Mouse (Mus musculus) gonadal fat pad, adult 2 months (tissue): ENCODE results near the gene Atp5b. TPM values are rescaled to one million over a fixed set of nuclear protein-coding genes. Genes with fewer than 3 reads are reported as not detected.

ENCODE experiments used
- DNase-seq: peaks from one replicate; pipeline ENCODE4 v3.0.0-alpha.2; 2012; ENCODE audit warnings: low read depth
- polyA plus RNA-seq: library from polyadenylated mRNA; depleted of rRNA; stranded (reverse); fragments of >200 nt; gene quantifications from 2 replicates; pipeline ENCODE4 v1.2.3, GENCODE M21; 2012; rRNA removed

The Atp5b gene
- polyA plus RNA-seq, 1 experiment, result 2,996 TPM

DNA sequence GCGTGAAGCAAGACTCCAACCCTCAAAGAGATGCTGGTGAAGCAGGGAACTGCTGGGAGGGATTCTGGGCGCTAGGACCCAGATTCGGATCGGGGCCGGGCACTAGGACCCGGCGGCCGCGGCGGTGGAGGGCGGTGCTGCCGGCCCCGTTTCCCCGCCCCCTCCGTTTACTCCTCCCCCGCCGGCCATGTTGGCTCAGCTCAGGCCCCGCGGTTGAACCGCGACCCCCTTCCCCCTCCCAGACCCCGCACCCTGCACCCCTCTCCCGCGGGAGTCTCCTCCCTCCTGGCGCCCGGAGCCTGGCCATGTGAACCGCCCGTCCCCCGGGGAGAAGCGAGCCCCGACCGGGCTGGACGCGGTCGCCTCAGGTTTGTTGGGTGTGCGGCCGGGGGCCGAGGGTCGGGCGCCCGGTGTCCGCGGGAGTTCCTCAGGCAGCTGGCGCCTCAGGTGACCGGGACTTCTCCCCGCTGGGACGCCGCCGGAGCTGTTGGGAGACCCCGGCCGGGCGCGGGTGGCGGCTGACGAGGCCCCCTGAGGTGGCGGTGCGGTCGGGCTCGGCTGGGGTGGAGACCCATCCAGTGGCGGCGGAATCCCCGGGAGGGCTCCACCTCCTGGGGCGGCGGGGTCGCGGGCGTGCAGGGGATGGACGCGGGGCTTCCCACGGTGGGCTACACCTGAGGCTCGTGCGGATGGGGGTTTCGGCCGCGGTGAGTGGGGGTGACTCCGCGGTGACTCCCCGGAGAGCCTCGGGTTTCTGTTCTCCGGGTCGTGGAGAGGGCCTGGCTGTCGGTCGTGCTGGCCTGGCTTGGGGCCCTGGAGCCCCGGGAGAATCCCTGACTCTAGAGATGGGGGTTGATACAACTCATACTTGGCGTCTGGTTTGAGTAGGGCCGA lies 13.9 kb downstream of the Atp5b start:
- DNase-seq, result no peak

GRCm38 (mm10) chr10:128097587-128097971 lies 14.5 kb downstream of the Atp5b start:
- no peak for DNase-seq

- no peak for DNase-seq
These were observed 27.2 kb downstream of the Atp5b start for GRCm38 (mm10) chr10:128110103-128110761.

DNA sequence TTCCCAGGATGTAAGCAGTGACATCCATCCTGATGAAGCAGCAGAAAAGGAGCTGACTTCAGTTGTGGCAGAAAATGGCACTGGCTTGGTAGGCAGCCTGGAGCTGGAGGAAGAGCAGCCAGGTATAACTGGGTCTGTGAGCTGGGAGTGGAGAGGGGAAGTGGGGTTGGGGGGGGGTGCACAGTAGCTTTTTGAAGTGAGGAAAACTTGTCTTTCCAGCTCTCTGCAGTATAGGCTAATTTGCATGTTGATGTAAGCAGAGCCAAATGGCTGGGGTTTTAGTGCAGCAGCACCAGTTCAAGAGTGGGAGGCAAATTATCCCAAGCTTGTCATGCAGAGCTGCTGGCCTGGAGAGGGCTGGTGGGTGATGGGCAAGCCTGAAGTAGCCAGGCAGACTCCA lies 28.2 kb downstream of the Atp5b start:
- DNase-seq, result no peak

GRCm38 (mm10) chr10:128123833-128124232 lies 40.8 kb downstream of the Atp5b start:
- DNase-seq, result no peak

DNA sequence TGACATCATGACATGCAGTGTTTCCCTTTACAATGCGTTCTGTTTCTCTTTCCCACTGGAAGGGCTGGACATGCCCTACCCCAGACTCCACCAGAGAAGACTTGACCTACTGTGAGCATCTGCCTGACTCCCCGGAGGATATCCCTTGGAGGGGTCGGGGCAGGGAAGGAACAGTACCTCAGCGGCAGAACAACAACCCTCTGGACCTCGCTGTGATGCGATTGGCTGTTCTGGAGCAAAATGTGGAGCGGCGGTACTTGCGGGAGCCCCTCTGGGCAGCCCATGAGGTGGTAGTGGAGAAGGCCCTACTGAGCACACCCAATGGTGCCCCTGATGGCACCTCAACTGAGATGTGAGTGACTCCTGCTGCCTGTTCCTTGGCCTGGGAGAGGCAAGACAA lies 41.8 kb downstream of the Atp5b start:
- no peak for DNase-seq

DNA sequence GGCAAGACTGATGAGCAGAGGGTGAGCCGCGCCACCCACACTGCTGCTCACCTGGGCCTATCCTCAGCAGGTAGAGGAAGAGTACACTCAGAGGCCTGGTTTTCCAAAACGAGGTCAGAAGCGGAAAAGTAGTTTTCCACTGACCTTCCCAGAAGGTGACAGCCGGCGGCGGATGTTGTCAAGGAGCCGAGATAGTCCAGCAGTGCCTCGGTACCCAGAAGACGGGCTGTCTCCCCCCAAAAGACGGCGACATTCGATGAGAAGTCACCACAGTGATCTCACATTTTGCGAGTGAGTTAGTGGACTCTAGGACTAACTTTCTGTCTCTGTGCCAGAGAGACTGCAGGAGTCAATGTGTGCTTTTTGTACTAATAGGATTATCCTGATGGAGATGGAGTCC lies 42.9 kb downstream of the Atp5b start:
- no peak for DNase-seq

DNA sequence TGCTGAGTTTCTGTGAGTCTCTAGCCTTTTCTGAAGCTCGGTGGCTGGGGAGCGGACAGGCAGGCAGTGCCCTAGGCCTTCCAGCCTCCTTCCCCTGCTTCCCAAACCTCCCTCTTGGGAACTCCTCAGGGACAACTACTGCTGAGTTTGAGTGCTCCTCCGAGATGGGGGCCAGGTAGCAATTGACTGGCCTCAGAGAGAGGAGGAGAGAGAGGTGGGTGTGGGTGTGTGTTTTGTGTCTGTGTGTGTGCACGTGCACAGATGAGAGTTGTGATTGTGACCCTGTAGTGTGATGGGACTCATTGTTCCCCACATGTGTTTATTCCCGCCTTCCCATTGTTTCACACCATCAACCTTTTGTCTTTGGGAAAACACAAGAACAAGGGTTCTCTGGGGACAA lies 44.4 kb downstream of the Atp5b start:
- DNase-seq, result no peak

- DNase-seq, result no peak
These were observed 45.1 kb downstream of the Atp5b start for GRCm38 (mm10) chr10:128128143-128128542.

GRCm38 (mm10) chr10:128131297-128131696 lies 48.2 kb downstream of the Atp5b start:
- DNase-seq, result no peak

- no peak for DNase-seq
These were observed 48.7 kb downstream of the Atp5b start for GRCm38 (mm10) chr10:128131812-128132211.

DNA sequence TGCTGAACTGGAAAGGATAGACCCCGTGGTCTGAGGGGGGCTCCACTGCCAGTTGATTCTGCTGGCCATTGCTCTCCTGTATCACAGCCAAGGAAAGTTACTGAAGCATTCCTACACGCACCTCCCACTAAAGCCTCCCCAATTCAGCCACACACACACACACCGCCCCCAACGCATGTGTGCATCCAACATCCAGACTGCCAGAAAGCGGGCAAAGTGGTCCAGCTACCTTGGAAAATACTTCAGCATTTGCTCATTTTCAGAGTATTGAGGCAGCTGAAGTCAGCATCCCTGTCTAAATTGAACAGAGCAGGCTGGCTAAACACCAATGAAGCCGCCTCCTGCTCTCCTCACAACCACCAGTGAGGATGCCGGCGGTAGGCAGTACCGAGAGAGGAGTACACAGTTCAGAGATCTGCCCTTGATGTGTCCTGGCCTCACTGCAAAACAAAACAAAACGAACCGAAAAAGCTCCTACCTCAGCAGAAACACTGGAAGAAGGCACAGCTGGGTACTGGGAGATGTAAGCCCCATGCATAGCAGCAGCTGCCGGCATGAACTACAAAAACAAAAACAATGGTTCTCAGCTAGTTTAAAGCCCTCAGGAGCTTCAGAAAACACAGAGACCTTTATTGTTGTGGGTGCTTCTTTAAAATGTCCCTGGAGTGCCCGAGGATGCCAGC lies 50.7 kb downstream of the Atp5b start:
- DNase-seq, result no peak

DNA sequence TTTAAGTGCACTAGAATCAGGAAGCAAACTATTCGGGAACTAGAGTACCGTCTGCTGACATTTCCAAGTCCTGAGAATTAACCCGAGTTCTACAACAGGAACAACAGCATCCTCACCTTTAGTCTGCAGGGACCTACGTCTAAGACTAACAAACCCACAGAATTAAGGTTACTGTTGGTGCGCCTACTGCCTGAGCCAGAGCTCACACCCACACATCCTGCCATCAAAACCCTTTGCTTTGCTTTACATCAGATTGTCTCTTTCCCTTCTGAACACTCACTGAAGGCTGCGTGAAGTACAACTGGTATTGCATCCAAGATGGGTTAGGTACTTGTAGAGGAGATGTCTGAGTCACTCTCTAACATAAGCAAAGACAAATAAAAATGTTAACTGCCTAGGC lies 52.3 kb downstream of the Atp5b start:
- no peak for DNase-seq

Other genes with a start within 250 kb of the Atp5b start
- gene Rdh19, start 233.3 kb upstream of the Atp5b start, polyA plus RNA-seq, result not detected in 2 replicates
- gene Rdh16f2, start 216.8 kb upstream of the Atp5b start, polyA plus RNA-seq, result 0.09 and 0.11 TPM in 2 replicates
- gene Rdh7, start 194.5 kb upstream of the Atp5b start, polyA plus RNA-seq, result 0.36 and 1.4 TPM in 2 replicates
- gene Sdr9c7, start 184.8 kb upstream of the Atp5b start, polyA plus RNA-seq, result 0.04 and 0.30 TPM in 2 replicates
- gene Hsd17b6, start 75.7 kb upstream of the Atp5b start, polyA plus RNA-seq, result 0.53 TPM in 1 of 2 replicates, not detected in the other
- 3.0 and 3.3 TPM in 2 replicates for gene Prim1, start 68.1 kb upstream of the Atp5b start, polyA plus RNA-seq
- gene Naca, start 47.7 kb upstream of the Atp5b start, polyA plus RNA-seq, result 200 and 240 TPM in 2 replicates
- 21.0 and 41.0 TPM in 2 replicates for gene Ptges3, start 24.3 kb upstream of the Atp5b start, polyA plus RNA-seq
- 32.2 and 38.6 TPM in 2 replicates for gene Baz2a, start 8.3 kb downstream of the Atp5b start, polyA plus RNA-seq
- 124 and 125 TPM in 2 replicates for gene Rbms2, start 97.0 kb downstream of the Atp5b start, polyA plus RNA-seq
- gene Gls2, start 111.2 kb downstream of the Atp5b start, polyA plus RNA-seq, result 2.7 and 2.8 TPM in 2 replicates
- gene Spryd4, start 128.5 kb downstream of the Atp5b start, polyA plus RNA-seq, result 9.1 and 12.2 TPM in 2 replicates
- gene Mip, start 142.6 kb downstream of the Atp5b start, polyA plus RNA-seq, result not detected in 2 replicates
- 3.5 and 3.6 TPM in 2 replicates for gene Timeless, start 148.8 kb downstream of the Atp5b start, polyA plus RNA-seq
- gene Apon, start 170.8 kb downstream of the Atp5b start, polyA plus RNA-seq, result 0.75 TPM in 1 of 2 replicates, not detected in the other
- gene Apof, start 185.4 kb downstream of the Atp5b start, polyA plus RNA-seq, result 0.14 and 2.2 TPM in 2 replicates
- gene Stat2, start 187.3 kb downstream of the Atp5b start, polyA plus RNA-seq, result 29.0 and 31.4 TPM in 2 replicates
- gene Il23a, start 215.5 kb downstream of the Atp5b start, polyA plus RNA-seq, result 0.34 TPM in 1 of 2 replicates, not detected in the other
- 22.9 and 23.6 TPM in 2 replicates for gene Pan2, start 220.1 kb downstream of the Atp5b start, polyA plus RNA-seq
- gene Cnpy2, start 239.2 kb downstream of the Atp5b start, polyA plus RNA-seq, result 96.7 and 103 TPM in 2 replicates